In genomic region chr10:95610666-95611330, GRCm38 (mm10) we compare ENCODE assay signal across 11 mouse cellular contexts. TPM values are rescaled to one million over a fixed set of nuclear protein-coding genes. Genes with fewer than 3 reads are reported as not detected.
DNase-seq lines count a peak whose midpoint lies in the region; ATAC-seq and TF ChIP-seq lines count a peak whose summit lies in the region.
"Had no signal": no experiment of that assay in that cellular context is flagged by ENCODE, and none has a peak within 500 bp of the region (broad histone marks: within the 10 kb centered on the region; RNA-seq: fewer than 3 reads in every experiment).

No protein-coding gene starts in this region.

- no peak for DNase-seq in forebrain, postnatal 0 days
- peak; percentile 13 for DNase-seq in kidney, adult 18-20 months
- no peak for DNase-seq in kidney, postnatal 4 days
- peak; percentile 43 for DNase-seq in brain, adult 2 months (ENCODE audit: low read depth, low spot score)
- DNase-seq in ovary, adult 18-20 months (ENCODE audit: low spot score): no peak
- no peak for DNase-seq in adrenal gland, adult 18-20 months (ENCODE audit: low spot score in 2 of 2)
- DNase-seq: B cell, adult 2 months; thymus, adult 18-20 months had no signal

- H3K4me2 ChIP-seq in forebrain, postnatal 0 days (ENCODE audit: low read depth): no peak overlapping the region
- no peak overlapping the region for H3K4me2 ChIP-seq in forebrain, embryonic 12.5 days
- H3K4me2 ChIP-seq in hindbrain, embryonic 15.5 days: peak overlapping the region; percentile 26

- H3K9ac ChIP-seq in forebrain, postnatal 0 days: no peak overlapping the region
- H3K9ac ChIP-seq in forebrain, embryonic 12.5 days: no peak overlapping the region
- no peak overlapping the region for H3K9ac ChIP-seq in hindbrain, embryonic 15.5 days

- 63% methylated on average over 16 of the region's 16 CpGs for WGBS in forebrain, postnatal 0 days
- 70% methylated on average over 16 of the region's 16 CpGs for WGBS in forebrain, embryonic 12.5 days
- WGBS in hindbrain, embryonic 15.5 days: 42% methylated on average over 16 of the region's 16 CpGs

- no peaks in the 10 kb centered on the region for H3K36me3 ChIP-seq in forebrain, postnatal 0 days (ENCODE audit: insufficient read depth)
- no peaks in the 10 kb centered on the region for H3K36me3 ChIP-seq in forebrain, embryonic 12.5 days (replicated peaks)
- H3K36me3 ChIP-seq in hindbrain, embryonic 15.5 days: no peaks in the 10 kb centered on the region

- no peak for TF ChIP-seq CTCF in forebrain, postnatal 0 days (IDR thresholded peaks at IDR 0.05; ENCODE audit: low read depth)

- no peaks in the 10 kb centered on the region for H3K27me3 ChIP-seq in forebrain, postnatal 0 days (ENCODE audit: insufficient read depth, low read length)
- no peaks in the 10 kb centered on the region; the same call in 1 of the 2 replicates for H3K27me3 ChIP-seq in forebrain, embryonic 12.5 days
- no peaks in the 10 kb centered on the region for H3K27me3 ChIP-seq in hindbrain, embryonic 15.5 days

- H3K9me3 ChIP-seq in forebrain, postnatal 0 days (ENCODE audit: low read length): no peaks in the 10 kb centered on the region
- H3K9me3 ChIP-seq in forebrain, embryonic 12.5 days: no peaks in the 10 kb centered on the region
- H3K9me3 ChIP-seq in hindbrain, embryonic 15.5 days: no peaks in the 10 kb centered on the region

- peak; percentile 27; the same call in 1 of the 2 replicates for ATAC-seq in forebrain, postnatal 0 days
- ATAC-seq in forebrain, embryonic 12.5 days (ENCODE audit: low FRiP score): no peak
- ATAC-seq in hindbrain, embryonic 15.5 days (ENCODE audit: low FRiP score, low read depth): no peak; the same call in 1 of the 2 replicates

- peak overlapping the region; percentile 29; the same call in 1 of the 2 replicates for H3K27ac ChIP-seq in forebrain, postnatal 0 days (ENCODE audit: low read depth, low read length)
- no peak overlapping the region for H3K27ac ChIP-seq in forebrain, embryonic 12.5 days
- no peak overlapping the region; the same call in 1 of the 2 replicates for H3K27ac ChIP-seq in hindbrain, embryonic 15.5 days (replicated peaks)

- H3K4me1 ChIP-seq in forebrain, postnatal 0 days (ENCODE audit: insufficient read depth): 0 out of 2 replicates have a peak, but pooled peaks cover 3% of the 10 kb centered on the region
- 0 out of 2 replicates have a peak, but pooled peaks cover 4% of the 10 kb centered on the region for H3K4me1 ChIP-seq in forebrain, embryonic 12.5 days
- peaks cover 7% of the 10 kb centered on the region for H3K4me1 ChIP-seq in hindbrain, embryonic 15.5 days (replicated peaks)

- H3K4me3 ChIP-seq in forebrain, postnatal 0 days (ENCODE audit: low read depth, low read length): no peak overlapping the region
- no peak overlapping the region for H3K4me3 ChIP-seq in forebrain, embryonic 12.5 days (replicated peaks)
- H3K4me3 ChIP-seq in hindbrain, embryonic 15.5 days: no peak overlapping the region
- H3K4me3 ChIP-seq: myocyte had no signal

RNA-seq across cellular contexts. Expression of gene Nudt4, which starts 46.9 kb away (rescaled TPM):
- total RNA-seq in forebrain, postnatal 0 days (2014; rRNA removed): 87.6 and 110 TPM in 2 replicates
- 71.2 and 81.5 TPM in 2 replicates for polyA plus RNA-seq in forebrain, postnatal 0 days (2015; fragmentation: Nextera tagmentation; extraction: Ambion mirVana)
- polyA plus RNA-seq in forebrain, embryonic 12.5 days (2016; fragmentation: Nextera tagmentation; extraction: Ambion mirVana): 107 and 108 TPM in 2 replicates
- polyA plus RNA-seq in hindbrain, embryonic 15.5 days (2015; fragmentation: Nextera tagmentation; extraction: Ambion mirVana): 68.5 and 69.0 TPM in 2 replicates
- total RNA-seq in adrenal gland, adult 18-20 months (2021): 100 to 1,000 TPM; 138 to 187 TPM

Comparison
In these comparisons a context has a peak if more than half of its experiments do, and no peak if none do; other contexts are left out.
1. DNase-seq: peak in kidney, adult 18-20 months (single experiment) and brain, adult 2 months (single experiment); none in forebrain, postnatal 0 days (single experiment), kidney, postnatal 4 days (0 of 2), ovary, adult 18-20 months (single experiment) and adrenal gland, adult 18-20 months (0 of 2).